ENCODE assay signal across 8 mouse cellular contexts in genomic region chr11:96966914-96967543, GRCm38 (mm10). TPM values are rescaled to one million over a fixed set of nuclear protein-coding genes. Genes with fewer than 3 reads are reported as not detected.
DNase-seq lines count a peak whose midpoint lies in the region; ATAC-seq and TF ChIP-seq lines count a peak whose summit lies in the region.

No protein-coding gene starts in this region.

- no peaks in the 10 kb centered on the region for H3K36me3 ChIP-seq in thymus, adult 2 months (ENCODE audit: control insufficient read depth, insufficient read depth, low read length)
- peaks cover 12% of the 10 kb centered on the region for H3K36me3 ChIP-seq in lung, embryonic 14.5 days (ENCODE audit: insufficient read depth)
- H3K36me3 ChIP-seq in midbrain, embryonic 15.5 days (replicated peaks) = 0 out of 2 replicates have a peak, but pooled peaks cover under 1% of the 10 kb centered on the region

- WGBS in thymus, adult 2 months = 4% methylated on average over 13 of the region's 13 CpGs
- WGBS in lung, embryonic 14.5 days = 76% methylated on average over 13 of the region's 13 CpGs
- WGBS in midbrain, embryonic 15.5 days = 89% methylated on average over 13 of the region's 13 CpGs

- peak overlapping the region; percentile 21 for H3K9ac ChIP-seq in lung, embryonic 14.5 days
- no peak overlapping the region for H3K9ac ChIP-seq in midbrain, embryonic 15.5 days

- H3K27me3 ChIP-seq in thymus, adult 2 months (ENCODE audit: control insufficient read depth, insufficient read depth, low read length) = no peaks in the 10 kb centered on the region
- no peaks in the 10 kb centered on the region for H3K27me3 ChIP-seq in lung, embryonic 14.5 days (ENCODE audit: insufficient read depth, low read length)
- H3K27me3 ChIP-seq in midbrain, embryonic 15.5 days (replicated peaks) = no peaks in the 10 kb centered on the region

- peaks cover 26% of the 10 kb centered on the region for H3K4me1 ChIP-seq in thymus, adult 2 months (replicated peaks; ENCODE audit: control insufficient read depth, insufficient read depth, low read length)
- peaks cover 30% of the 10 kb centered on the region for H3K4me1 ChIP-seq in lung, embryonic 14.5 days (ENCODE audit: insufficient read depth)
- peaks cover 16% of the 10 kb centered on the region; the same call in 1 of the 2 replicates for H3K4me1 ChIP-seq in midbrain, embryonic 15.5 days

- peak overlapping the region; percentile 28 for H3K4me3 ChIP-seq in thymus, adult 2 months (ENCODE audit: control insufficient read depth, insufficient read depth, low read length)
- no peak overlapping the region for H3K4me3 ChIP-seq in lung, embryonic 14.5 days (ENCODE audit: low read depth, low read length)
- no peak overlapping the region for H3K4me3 ChIP-seq in midbrain, embryonic 15.5 days

- TF ChIP-seq POLR2A in thymus, adult 2 months (IDR thresholded peaks at IDR 0.05; ENCODE audit: control insufficient read depth, extremely low read depth, insufficient read depth, low read length, poor library complexity) = no peak

- ATAC-seq in lung, embryonic 14.5 days (ENCODE audit: insufficient read depth) = no peak
- no peak for ATAC-seq in midbrain, embryonic 15.5 days (replicated peaks)

- no peaks in the 10 kb centered on the region for H3K9me3 ChIP-seq in lung, embryonic 14.5 days (ENCODE audit: low read depth, low read length)
- no peaks in the 10 kb centered on the region for H3K9me3 ChIP-seq in midbrain, embryonic 15.5 days

- peak; percentile 48 for DNase-seq in adrenal gland, postnatal 10 days
- no peak for DNase-seq in adrenal gland, postnatal 4 days (ENCODE audit: low spot score in 2 of 2)
- DNase-seq in thymus, adult 2 months = peak; percentile 57
- no peak for DNase-seq in thymus, adult 18-20 months
- peak; percentile 41 for DNase-seq in lung, embryonic 14.5 days
- DNase-seq in cerebellum, postnatal 10 days = no peak
- DNase-seq in urinary bladder, postnatal 36 days (ENCODE audit: low spot score in 2 of 2) = no peak

- no peak for TF ChIP-seq CTCF in thymus, adult 2 months (IDR thresholded peaks at IDR 0.05; ENCODE audit: borderline replicate concordance, control insufficient read depth, extremely low read depth, insufficient read depth, low read length, poor library complexity)
- TF ChIP-seq CTCF in lung, embryonic 14.5 days (IDR thresholded peaks at IDR 0.05; ENCODE audit: low read depth) = no peak

- peak overlapping the region; percentile 42 for H3K4me2 ChIP-seq in lung, embryonic 14.5 days
- no peak overlapping the region for H3K4me2 ChIP-seq in midbrain, embryonic 15.5 days

- H3K27ac ChIP-seq in thymus, adult 2 months (ENCODE audit: control insufficient read depth, insufficient read depth, low read length) = peak overlapping the region; percentile 88
- peak overlapping the region; percentile 68 for H3K27ac ChIP-seq in lung, embryonic 14.5 days (ENCODE audit: low read depth)
- no peak overlapping the region for H3K27ac ChIP-seq in midbrain, embryonic 15.5 days

RNA-seq across cellular contexts. Expression of gene Sp2, which starts 15.7 kb away (rescaled TPM):
- 10 to 100 TPM; 14.3 to 16.3 TPM for total RNA-seq in adrenal gland, postnatal 10 days (2021)
- total RNA-seq in adrenal gland, postnatal 4 days (2021) = 10 to 100 TPM; 23.3 to 26.0 TPM
- polyA plus RNA-seq in thymus, adult 2 months (2012; rRNA removed) = 46.6 and 63.0 TPM in 2 replicates
- 22.3 and 23.7 TPM in 2 replicates for polyA plus RNA-seq in lung, embryonic 14.5 days (2014; fragmentation: Nextera tagmentation; extraction: Ambion mirVana)
- polyA plus RNA-seq in midbrain, embryonic 15.5 days (2015; fragmentation: Nextera tagmentation; extraction: Ambion mirVana) = 16.2 and 17.3 TPM in 2 replicates

RNA-seq across cellular contexts. Expression of gene Pnpo, which starts 23.2 kb away (rescaled TPM):
- total RNA-seq in adrenal gland, postnatal 10 days (2021) = 10 to 100 TPM; 29.1 to 32.5 TPM
- 10 to 100 TPM; 27.5 to 35.0 TPM for total RNA-seq in adrenal gland, postnatal 4 days (2021)
- 22.5 and 25.7 TPM in 2 replicates for polyA plus RNA-seq in thymus, adult 2 months (2012; rRNA removed)
- polyA plus RNA-seq in lung, embryonic 14.5 days (2014; fragmentation: Nextera tagmentation; extraction: Ambion mirVana) = 18.4 and 19.5 TPM in 2 replicates
- 28.7 and 29.7 TPM in 2 replicates for polyA plus RNA-seq in midbrain, embryonic 15.5 days (2015; fragmentation: Nextera tagmentation; extraction: Ambion mirVana)

RNA-seq across cellular contexts. Expression of gene Prr15l, which starts 39.1 kb away (rescaled TPM):
- total RNA-seq in adrenal gland, postnatal 10 days (2021) = under 1 TPM; 0.24 to 0.66 TPM
- total RNA-seq in adrenal gland, postnatal 4 days (2021) = 1 to 10 TPM in 1 of 2 experiments, under 1 TPM in 1; 0.28 to 7.8 TPM
- polyA plus RNA-seq in thymus, adult 2 months (2012; rRNA removed) = 0.98 and 1.3 TPM in 2 replicates
- 24.1 and 30.8 TPM in 2 replicates for polyA plus RNA-seq in lung, embryonic 14.5 days (2014; fragmentation: Nextera tagmentation; extraction: Ambion mirVana)
- polyA plus RNA-seq in midbrain, embryonic 15.5 days (2015; fragmentation: Nextera tagmentation; extraction: Ambion mirVana) = 0.17 and 0.30 TPM in 2 replicates

RNA-seq across cellular contexts. Expression of gene Sp6, which starts 46.2 kb away (rescaled TPM):
- under 1 TPM; 0.18 to 0.30 TPM for total RNA-seq in adrenal gland, postnatal 10 days (2021)
- under 1 TPM; 0.42 TPM for total RNA-seq in adrenal gland, postnatal 4 days (2021)
- polyA plus RNA-seq in thymus, adult 2 months (2012; rRNA removed) = 5.6 TPM in 2 replicates
- polyA plus RNA-seq in lung, embryonic 14.5 days (2014; fragmentation: Nextera tagmentation; extraction: Ambion mirVana) = 0.22 and 0.43 TPM in 2 replicates
- 0.37 TPM in 1 of 2 replicates, not detected in the other for polyA plus RNA-seq in midbrain, embryonic 15.5 days (2015; fragmentation: Nextera tagmentation; extraction: Ambion mirVana)

RNA-seq across cellular contexts. Expression of gene Cdk5rap3, which starts 50.7 kb away (rescaled TPM):
- 10 to 100 TPM; 54.1 to 54.9 TPM for total RNA-seq in adrenal gland, postnatal 10 days (2021)
- total RNA-seq in adrenal gland, postnatal 4 days (2021) = 10 to 100 TPM; 71.6 to 74.7 TPM
- 94.2 and 95.5 TPM in 2 replicates for polyA plus RNA-seq in thymus, adult 2 months (2012; rRNA removed)
- polyA plus RNA-seq in lung, embryonic 14.5 days (2014; fragmentation: Nextera tagmentation; extraction: Ambion mirVana) = 61.8 and 63.8 TPM in 2 replicates
- 88.2 and 91.7 TPM in 2 replicates for polyA plus RNA-seq in midbrain, embryonic 15.5 days (2015; fragmentation: Nextera tagmentation; extraction: Ambion mirVana)

Comparison
In these comparisons a context has a peak if more than half of its experiments do, and no peak if none do; other contexts are left out.
1. DNase-seq: peak in adrenal gland, postnatal 10 days (single experiment), thymus, adult 2 months (single experiment) and lung, embryonic 14.5 days (single experiment); none in adrenal gland, postnatal 4 days (0 of 2), thymus, adult 18-20 months (0 of 2), cerebellum, postnatal 10 days (0 of 2) and urinary bladder, postnatal 36 days (0 of 2).
2. RNA of gene Prr15l, which starts 39.1 kb away (polyA plus RNA-seq): 24.1 to 30.8 TPM in lung, embryonic 14.5 days; 0.98 to 1.3 TPM in thymus, adult 2 months and 0.17 to 0.30 TPM in midbrain, embryonic 15.5 days; every median in the first group is over 10 times any median in the second.